Mouse (Mus musculus): ENCODE results near the gene Myo1d.

DNA sequence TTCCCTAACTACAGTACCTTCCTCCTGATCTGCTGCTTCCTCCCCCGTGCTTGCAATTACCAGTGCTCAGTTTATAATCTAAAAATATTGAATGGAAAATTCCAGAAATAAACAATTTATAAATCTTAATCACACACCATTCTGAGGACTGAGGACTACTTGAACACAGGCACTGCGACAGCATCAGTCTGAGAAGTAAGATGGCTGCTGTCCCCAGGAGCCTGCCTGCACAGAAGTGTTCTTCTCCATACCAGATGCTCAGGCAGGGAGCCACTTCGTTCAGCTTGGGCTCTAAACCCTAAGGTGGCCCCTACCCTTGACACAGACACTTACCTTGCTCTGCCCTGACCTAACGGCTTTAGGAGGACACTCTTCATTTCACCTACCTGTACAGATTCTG lies 17.8 kb downstream of the Myo1d start:
- no peak for TF ChIP-seq POLR2A (IDR thresholded peaks at IDR 0.05; ENCODE audit: borderline replicate concordance, extremely low read depth, low read depth, low read length)
- no peak for TF ChIP-seq CTCF (IDR thresholded peaks at IDR 0.05; ENCODE audit: insufficient read depth, low read length)
